Mouse (Mus musculus) granulocyte monocyte progenitor cell, adult 5-6 weeks (primary cell): ENCODE data around the gene Ifnl3. TPM values are rescaled to one million over a fixed set of nuclear protein-coding genes. Genes with fewer than 3 reads are reported as not detected.
"Not testable (repeated sequence)": the region's sequence is repeated elsewhere in the genome, so short reads cannot be mapped to it uniquely, and the experiment has no call there.

Source experiments
- ATAC-seq: replicated peaks from 2 replicates; pipeline ENCODE4 v1.8.0; 2016; ENCODE audit warnings: mild to moderate bottlenecking, moderate TSS enrichment, inconsistent platforms; ENCODE audit not compliant: poor library complexity, severe bottlenecking
- total RNA-seq, 2 experiments: library from RNA; stranded (forward) in 1 of 2; stranded (reverse) in 1 of 2; fragments of 200-712, 200-1000 nt in 1 of 2; fragments of >200 nt in 1 of 2; fragmentation: Nextera tagmentation in 1 of 2; gene quantifications; 2 replicates each; pipeline ENCODE4 v1.2.3; 2014 to 2017

Gene Ifnl3
- not detected in 2 replicates for total RNA-seq (2014; fragmentation: Nextera tagmentation)
- total RNA-seq (2017): not detected in 2 replicates

- not testable (repeated sequence) for ATAC-seq
These were observed at the start of gene Ifnl3 for GRCm38 (mm10) chr7:28522536-28522935. Gene Ifnl3, plus strand, starts transcription at chr7:28522836.

- ATAC-seq: no peak
These were observed 46.4 kb upstream of the Ifnl3 start for GRCm38 (mm10) chr7:28476191-28476590.

- ATAC-seq: no peak
These were observed 45.3 kb upstream of the Ifnl3 start for GRCm38 (mm10) chr7:28477363-28477762.

GRCm38 (mm10) chr7:28478854-28479253 is 43.8 kb upstream of the Ifnl3 start:
- peak; percentile 68 for ATAC-seq

- ATAC-seq: no peak
These were observed 39.8 kb upstream of the Ifnl3 start for GRCm38 (mm10) chr7:28482854-28483253.

GRCm38 (mm10) chr7:28484192-28484591 is 38.4 kb upstream of the Ifnl3 start:
- no peak for ATAC-seq

- no peak for ATAC-seq
These were observed 34.6 kb upstream of the Ifnl3 start for GRCm38 (mm10) chr7:28488030-28488491.

GRCm38 (mm10) chr7:28490410-28490809 is 32.2 kb upstream of the Ifnl3 start:
- ATAC-seq: peak; percentile 78

- no peak for ATAC-seq
These were observed 31.7 kb upstream of the Ifnl3 start for GRCm38 (mm10) chr7:28490903-28491302.

- ATAC-seq: no peak
These were observed 30.3 kb upstream of the Ifnl3 start for GRCm38 (mm10) chr7:28492310-28492709.

- no peak for ATAC-seq
These were observed 27.2 kb upstream of the Ifnl3 start for GRCm38 (mm10) chr7:28495426-28495825.

- no peak; the same call in 1 of the 2 replicates for ATAC-seq
These were observed 17.1 kb upstream of the Ifnl3 start for GRCm38 (mm10) chr7:28505585-28505984.

- not testable (repeated sequence) for ATAC-seq
These were observed 13.5 kb upstream of the Ifnl3 start for GRCm38 (mm10) chr7:28509121-28509520.

- ATAC-seq: not testable (repeated sequence)
These were observed 12.1 kb upstream of the Ifnl3 start, which contains the start of gene Ifnl2 for GRCm38 (mm10) chr7:28510405-28510974. Gene Ifnl2, minus strand, starts transcription at chr7:28510455.

GRCm38 (mm10) chr7:28511441-28511840 is 11.2 kb upstream of the Ifnl3 start:
- no peak for ATAC-seq

- peak; percentile 96 for ATAC-seq
These were observed 5.5 kb downstream of the Ifnl3 start for GRCm38 (mm10) chr7:28527922-28528719.

- no peak for ATAC-seq
These were observed 9.4 kb downstream of the Ifnl3 start for GRCm38 (mm10) chr7:28532005-28532404.

- ATAC-seq: not testable (repeated sequence)
These were observed 16.2 kb downstream of the Ifnl3 start for GRCm38 (mm10) chr7:28538886-28539285.

- no peak for ATAC-seq
These were observed 17.9 kb downstream of the Ifnl3 start, which contains the start of gene Sycn for GRCm38 (mm10) chr7:28540526-28540925. Gene Sycn, plus strand, starts transcription at chr7:28540885.

GRCm38 (mm10) chr7:28544051-28544601 is 21.5 kb downstream of the Ifnl3 start:
- no peak for ATAC-seq
